Comparison of ENCODE assay signal across 23 mouse cellular contexts in genomic region chr7:117153826-117154550, GRCm38 (mm10).
"Had no signal": no experiment of that assay in that cellular context is flagged by ENCODE, and none has a peak within 500 bp of the region (broad histone marks: within the 10 kb centered on the region; RNA-seq: fewer than 3 reads in every experiment).

No protein-coding gene starts in this region.

- H3K36me3 ChIP-seq: limb, embryonic 10.5 days; limb, embryonic 13.5 days; liver, embryonic 12.5 days; liver, embryonic 15.5 days; lung, embryonic 15.5 days; midbrain, embryonic 10.5 days; midbrain, embryonic 13.5 days; neural tube, embryonic 13.5 days; stomach, embryonic 15.5 days had no signal

- H3K27ac ChIP-seq: kidney, postnatal 0 days; limb, embryonic 10.5 days; limb, embryonic 13.5 days; liver, embryonic 12.5 days; liver, embryonic 15.5 days; lung, embryonic 15.5 days; midbrain, embryonic 10.5 days; midbrain, embryonic 13.5 days; neural tube, embryonic 13.5 days; stomach, embryonic 15.5 days had no signal

- ATAC-seq: intestine, postnatal 0 days; liver, embryonic 12.5 days; midbrain, embryonic 13.5 days; midbrain, embryonic 16.5 days had no signal

- DNase-seq: kidney, adult 2 months; kidney, postnatal 25 days; liver; lung, adult 18-20 months; lung, postnatal 10 days; lung, postnatal 36 days; right cerebral cortex, postnatal 25 days; spleen, adult 18-20 months; thymus, postnatal 25 days had no signal

- H3K27me3 ChIP-seq: liver, embryonic 12.5 days; liver, embryonic 15.5 days; lung, embryonic 15.5 days; megakaryocyte, embryonic 14.5 days; midbrain, embryonic 13.5 days; neural tube, embryonic 13.5 days; stomach, embryonic 15.5 days had no signal

- H3K4me1 ChIP-seq: limb, embryonic 10.5 days; limb, embryonic 13.5 days; liver, embryonic 12.5 days; liver, embryonic 15.5 days; lung, embryonic 15.5 days; megakaryocyte, embryonic 14.5 days; midbrain, embryonic 13.5 days; neural tube, embryonic 13.5 days; stomach, embryonic 15.5 days had no signal

- H3K9ac ChIP-seq: limb, embryonic 13.5 days; liver, embryonic 12.5 days; liver, embryonic 15.5 days; lung, embryonic 15.5 days; midbrain, embryonic 13.5 days; neural tube, embryonic 13.5 days; stomach, embryonic 15.5 days had no signal

- H3K4me3 ChIP-seq: limb, embryonic 10.5 days; limb, embryonic 13.5 days; liver, embryonic 12.5 days; liver, embryonic 15.5 days; lung, embryonic 15.5 days; megakaryocyte, embryonic 14.5 days; midbrain, embryonic 10.5 days; midbrain, embryonic 13.5 days; myocyte; neural tube, embryonic 13.5 days; stomach, embryonic 15.5 days had no signal

- H3K4me2 ChIP-seq: limb, embryonic 13.5 days; liver, embryonic 12.5 days; liver, embryonic 15.5 days; lung, embryonic 15.5 days; midbrain, embryonic 13.5 days; neural tube, embryonic 13.5 days; stomach, embryonic 15.5 days had no signal

- H3K9me3 ChIP-seq: limb, embryonic 10.5 days; limb, embryonic 13.5 days; liver, embryonic 12.5 days; liver, embryonic 15.5 days; lung, embryonic 15.5 days; megakaryocyte, embryonic 14.5 days; midbrain, embryonic 10.5 days; midbrain, embryonic 13.5 days; neural tube, embryonic 13.5 days; stomach, embryonic 15.5 days had no signal
